Mouse (Mus musculus) stomach, embryonic 14.5 days (tissue): Measurements from ENCODE around the gene Ank. TPM values are rescaled to one million over a fixed set of nuclear protein-coding genes. Genes with fewer than 3 reads are reported as not detected.

ENCODE experiments used
- ATAC-seq: fragments of 200-750 bp; cut with Nextera tagmentation; 2 replicates; pipeline ENCODE4 v1.8.0; 2017; ENCODE audit warnings: low read depth, moderate TSS enrichment; ENCODE audit not compliant: insufficient number of reproducible peaks, insufficient read depth, low FRiP score
- H3K27ac ChIP-seq: fragments of 300-500 bp; sonication (generic); 2 replicates; pipeline ENCODE4 v1.5.1; 2014; ENCODE audit warnings: mild to moderate bottlenecking, low read length, moderate library complexity, mixed read lengths
- H3K27me3 ChIP-seq: fragments of 300-500 bp; sonication (generic); 2 replicates; pipeline ENCODE4 v1.6.1; 2014; ENCODE audit warnings: low read length, control low read depth, mixed read lengths; ENCODE audit not compliant: control insufficient read depth, insufficient read depth
- H3K36me3 ChIP-seq: fragments of 300-500 bp; sonication (generic); 2 replicates; pipeline ENCODE4 v1.6.1; 2014; ENCODE audit warnings: mild to moderate bottlenecking, control low read depth, low read length, moderate library complexity, mixed read lengths; ENCODE audit not compliant: control insufficient read depth, insufficient read depth
- H3K4me1 ChIP-seq: fragments of 300-500 bp; sonication (generic); 2 replicates; pipeline ENCODE4 v1.6.1; 2014; ENCODE audit warnings: low read length, control low read depth, mixed read lengths; ENCODE audit not compliant: control insufficient read depth, insufficient read depth
- H3K4me2 ChIP-seq: fragments of 300-500 bp; sonication (generic); replicated peaks from 2 replicates; pipeline ENCODE4 v1.6.1; 2014; ENCODE audit warnings: low read depth, low read length, control low read depth
- H3K4me3 ChIP-seq: fragments of 300-500 bp; sonication (generic); 2 replicates; pipeline ENCODE4 v1.5.1; 2014; ENCODE audit warnings: low read depth, low read length, control low read depth
- H3K9ac ChIP-seq: fragments of 300-500 bp; sonication (generic); replicated peaks from 2 replicates; pipeline ENCODE4 v1.6.1; 2014; ENCODE audit warnings: low read depth, mild to moderate bottlenecking, control low read depth, low read length, moderate library complexity, mixed read lengths
- H3K9me3 ChIP-seq: fragments of 300-500 bp; sonication (generic); 2 replicates; pipeline ENCODE4 v1.6.1; 2016; ENCODE audit warnings: low read depth, low read length, control low read depth; ENCODE audit not compliant: control insufficient read depth
- WGBS: fragments of 180-500 bp; shearing (Covaris S2); extraction: QIAGEN DNeasy Blood & Tissue Kit; methylation state at CpG from one replicate; pipeline ENCODE4 v1.1.7; 2014; 5-methylcytosine and 5-hydroxymethylcytosine counted together
- polyA plus RNA-seq: library from polyadenylated mRNA; unstranded; fragments of >200 nt; fragmentation: Nextera tagmentation; extraction: Ambion mirVana; gene quantifications from 2 replicates; pipeline ENCODE4 v1.2.1, GENCODE M21; 2014

Ank gene
- polyA plus RNA-seq, 1 experiment from 2014 or later, result 13.7 TPM

DNA sequence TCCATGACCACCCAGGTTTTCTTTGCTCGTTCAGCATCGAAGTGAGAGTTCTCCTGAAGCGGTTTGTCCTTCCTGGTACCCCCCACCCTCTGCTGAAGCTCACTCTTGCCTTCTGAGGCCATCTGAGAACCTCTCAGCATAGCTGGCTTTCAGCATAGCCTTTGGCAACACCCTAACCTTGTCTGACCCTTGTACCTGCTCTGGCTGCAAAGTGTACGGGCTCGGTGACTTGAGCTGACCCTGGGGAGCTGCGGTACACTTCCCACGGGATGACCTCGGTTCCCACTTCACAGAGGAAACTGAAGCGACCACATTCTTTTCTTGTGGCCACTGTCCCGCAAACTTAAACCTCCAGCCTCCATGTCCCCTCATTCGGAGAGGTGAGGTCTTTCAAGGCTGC lies 93.8 kb downstream of the Ank start:
- WGBS, result 74% methylated on average over 11 of the region's 11 CpGs
- no peak overlapping the region for H3K27ac ChIP-seq

DNA sequence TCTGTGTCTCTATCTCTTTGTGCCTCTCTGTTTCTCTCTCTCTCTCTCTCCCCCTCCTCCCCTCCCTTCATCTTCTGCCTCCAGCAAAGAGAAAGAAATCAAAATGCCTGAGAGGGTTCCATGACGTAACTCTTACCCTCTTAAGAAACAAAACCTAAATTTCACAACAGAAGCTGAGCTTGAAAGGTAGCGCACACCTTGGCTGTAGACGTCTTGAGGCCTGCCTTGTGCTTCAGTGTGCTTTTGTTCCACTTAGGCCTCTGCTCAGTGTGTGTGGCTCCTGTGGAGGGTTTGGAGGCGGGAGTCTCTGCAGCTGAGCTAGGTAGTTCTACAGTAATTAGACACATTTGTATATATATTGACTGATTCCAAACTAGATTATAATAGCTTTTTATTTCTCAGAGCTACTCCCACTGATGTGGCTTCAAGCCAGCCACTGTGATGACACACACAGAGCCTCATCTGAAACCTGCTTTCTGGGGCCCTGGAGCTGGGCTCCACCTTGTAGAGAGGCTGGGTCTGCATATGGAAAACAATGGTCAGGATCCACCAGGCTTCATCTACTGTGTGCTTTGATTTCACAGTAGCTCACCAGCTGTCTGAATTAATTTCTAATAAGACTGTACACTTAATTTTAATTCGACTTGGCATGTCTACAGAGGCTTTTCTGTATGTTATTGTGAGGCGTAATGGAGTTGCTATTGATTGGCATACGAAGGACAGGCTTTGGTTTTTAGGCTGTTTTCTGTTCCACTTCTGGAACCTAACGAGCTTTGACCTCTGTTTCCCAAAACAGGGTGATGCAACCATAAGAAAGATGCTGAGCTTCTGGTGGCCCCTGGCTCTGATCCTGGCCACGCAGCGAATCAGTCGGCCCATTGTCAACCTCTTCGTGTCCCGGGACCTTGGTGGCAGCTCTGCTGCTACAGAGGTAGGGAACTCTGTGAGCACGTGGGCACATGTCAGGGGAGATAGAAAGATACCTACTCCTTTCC lies 97.9 kb downstream of the Ank start:
- ATAC-seq, result no peak
- H3K36me3 ChIP-seq, result no peaks in the 10 kb centered on the region
- 90% methylated on average over 14 of the region's 14 CpGs for WGBS
- H3K27me3 ChIP-seq, result no peaks in the 10 kb centered on the region
- H3K9ac ChIP-seq, result no peak overlapping the region
- H3K4me2 ChIP-seq, result no peak overlapping the region
- no peak overlapping the region for H3K27ac ChIP-seq
- H3K4me1 ChIP-seq, result no peaks in the 10 kb centered on the region
- no peak overlapping the region for H3K4me3 ChIP-seq
- H3K9me3 ChIP-seq, result no peaks in the 10 kb centered on the region

More for the DNA sequence above, 93.8 kb downstream of the Ank start:
- H3K36me3 ChIP-seq, result no peaks in the 10 kb centered on the region
- no peak overlapping the region for H3K4me2 ChIP-seq
- ATAC-seq, result no peak
- no peaks in the 10 kb centered on the region for H3K27me3 ChIP-seq
- H3K9me3 ChIP-seq, result no peaks in the 10 kb centered on the region
- H3K9ac ChIP-seq, result no peak overlapping the region
- no peak overlapping the region for H3K4me3 ChIP-seq
- H3K4me1 ChIP-seq, result no peaks in the 10 kb centered on the region

DNA sequence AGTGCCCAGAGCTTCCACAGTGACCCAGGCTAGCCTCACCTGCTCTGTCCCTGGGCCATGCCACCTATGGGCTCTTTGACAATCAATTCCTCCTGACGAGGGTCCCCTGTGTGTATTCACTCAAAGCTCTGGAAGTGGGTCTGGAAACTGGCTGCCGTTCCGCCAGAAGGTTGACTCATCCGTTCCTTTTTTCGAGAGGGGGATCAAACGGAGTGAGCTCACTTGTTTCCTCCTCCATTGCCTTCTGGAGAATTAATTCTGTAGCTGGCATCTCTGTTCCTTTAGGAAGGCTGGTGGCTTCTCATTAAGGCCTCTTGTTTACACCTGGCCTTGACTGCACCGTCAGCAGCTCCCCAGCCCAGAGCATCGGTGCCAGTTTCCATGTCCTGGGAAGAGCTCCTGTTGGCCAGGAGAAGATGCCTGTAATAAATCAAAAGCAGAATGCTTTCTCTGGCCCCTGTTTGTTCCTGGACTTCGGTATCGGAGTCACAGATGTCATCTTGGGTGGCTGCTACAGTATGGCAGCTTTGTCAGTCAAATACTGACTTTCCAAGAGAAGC lies 99.2 kb downstream of the Ank start:
- Histone ChIP-seq H3K9me3 (no peaks in the 10 kb centered on the region), H3K27me3 (no peaks in the 10 kb centered on the region), H3K4me3 (no peak overlapping the region), H3K4me2 (no peak overlapping the region), H3K4me1 (no peaks in the 10 kb centered on the region), H3K27ac (no peak overlapping the region), H3K36me3 (no peaks in the 10 kb centered on the region), H3K9ac (no peak overlapping the region)
- ATAC-seq, result no peak
- 86% methylated on average over 10 of the region's 10 CpGs for WGBS

DNA sequence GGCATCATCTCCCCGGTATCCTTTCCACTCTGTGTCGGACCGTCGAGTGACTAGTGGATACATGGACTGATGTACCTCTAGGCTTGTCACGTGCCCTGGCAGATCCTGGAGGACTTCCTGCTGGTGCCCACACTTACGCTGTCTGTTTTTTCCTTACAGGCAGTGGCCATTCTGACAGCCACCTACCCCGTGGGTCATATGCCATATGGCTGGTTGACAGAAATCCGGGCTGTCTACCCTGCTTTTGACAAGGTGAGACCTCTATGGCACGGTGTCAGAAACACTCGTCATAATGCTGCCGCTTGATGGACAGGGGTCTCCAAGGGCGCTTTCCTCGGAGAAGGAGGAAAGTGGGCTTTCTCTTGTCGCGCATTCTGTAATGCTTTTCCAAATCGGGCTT lies 100.9 kb downstream of the Ank start:
- Histone ChIP-seq H3K9me3 (no peaks in the 10 kb centered on the region), H3K36me3 (no peaks in the 10 kb centered on the region; the same call in 1 of the 2 replicates), H3K27me3 (no peaks in the 10 kb centered on the region), H3K9ac (no peak overlapping the region), H3K27ac (no peak overlapping the region), H3K4me2 (no peak overlapping the region), H3K4me3 (no peak overlapping the region), H3K4me1 (no peaks in the 10 kb centered on the region)
- 89% methylated on average over 16 of the region's 16 CpGs for WGBS
- ATAC-seq, result no peak

DNA sequence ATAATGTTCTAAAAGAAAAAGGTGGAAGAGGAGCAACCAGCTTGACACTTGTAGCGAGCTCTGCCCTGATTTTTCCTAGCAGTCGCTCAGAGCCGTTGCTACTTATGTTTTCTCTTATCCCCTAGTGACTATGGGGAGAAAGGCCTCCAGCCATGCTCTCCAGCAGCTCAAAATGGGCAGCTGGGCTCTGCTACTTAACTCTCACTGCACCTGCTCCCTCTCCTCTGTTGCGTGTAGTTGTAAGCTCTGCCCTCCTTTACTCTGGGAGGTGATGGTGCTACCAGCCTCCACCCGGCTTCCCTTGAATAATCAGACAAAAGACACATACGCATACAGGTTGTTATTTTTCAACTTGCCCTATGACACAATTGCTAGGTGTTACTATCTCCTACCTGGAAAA lies 101.9 kb downstream of the Ank start:
- 87% methylated on average over 6 of the region's 6 CpGs for WGBS
- ATAC-seq, result no peak

DNA sequence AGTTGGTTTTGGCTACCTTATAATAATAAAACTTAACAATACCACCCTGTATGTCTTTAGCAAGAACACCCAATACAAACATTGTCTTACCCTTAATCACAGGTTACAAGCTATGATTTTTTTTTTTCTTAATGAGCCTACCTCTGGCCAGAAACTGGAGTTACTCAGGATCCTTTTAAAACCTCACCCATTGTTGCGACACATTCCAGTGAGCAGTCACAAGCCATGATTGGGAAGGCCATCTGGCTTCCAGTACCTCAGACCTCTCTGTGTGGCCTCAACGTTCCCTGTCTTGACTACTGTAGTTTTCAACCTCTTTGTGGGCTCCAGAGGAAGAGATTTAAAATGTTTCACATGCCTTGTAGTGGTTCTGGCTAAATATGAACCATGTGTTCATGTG lies 103.4 kb downstream of the Ank start:
- no peak overlapping the region for H3K4me2 ChIP-seq
- no peaks in the 10 kb centered on the region for H3K9me3 ChIP-seq
- H3K27me3 ChIP-seq, result no peaks in the 10 kb centered on the region
- H3K4me1 ChIP-seq, result no peaks in the 10 kb centered on the region
- no peak overlapping the region for H3K27ac ChIP-seq
- no peak overlapping the region for H3K4me3 ChIP-seq
- H3K9ac ChIP-seq, result no peak overlapping the region
- WGBS, result 78% methylated on average over 2 of the region's 2 CpGs
- H3K36me3 ChIP-seq, result peaks cover 2% of the 10 kb centered on the region
- no peak for ATAC-seq

More for the DNA sequence above, 101.9 kb downstream of the Ank start:
- Histone ChIP-seq H3K4me3 (no peak overlapping the region), H3K27me3 (no peaks in the 10 kb centered on the region), H3K4me2 (no peak overlapping the region), H3K9me3 (no peaks in the 10 kb centered on the region), H3K36me3 (peaks cover 2% of the 10 kb centered on the region), H3K4me1 (no peaks in the 10 kb centered on the region), H3K27ac (no peak overlapping the region), H3K9ac (no peak overlapping the region)

DNA sequence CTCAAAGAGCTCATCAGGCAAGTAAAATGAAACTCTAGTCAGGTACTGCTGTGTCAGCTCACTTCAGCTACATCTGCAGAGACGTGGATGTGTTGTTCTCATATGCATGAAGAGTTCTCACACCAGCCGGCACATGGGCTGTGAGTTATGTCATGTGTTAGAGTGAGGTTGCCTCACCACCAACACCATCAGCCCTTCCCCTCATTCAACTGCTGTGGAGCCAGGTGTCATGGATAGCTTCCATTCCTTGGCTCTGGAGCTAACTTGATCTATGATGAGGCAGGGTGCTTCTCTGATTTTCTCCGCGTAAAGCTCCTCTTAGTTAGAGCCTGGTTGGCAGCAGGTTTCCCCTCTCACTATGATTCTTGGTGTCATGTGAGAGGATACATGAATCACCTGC lies 103.9 kb downstream of the Ank start:
- WGBS, result 82% methylated on average over 4 of the region's 4 CpGs
- peaks cover 2% of the 10 kb centered on the region for H3K36me3 ChIP-seq
- no peak overlapping the region for H3K9ac ChIP-seq
- no peak for ATAC-seq
- no peak overlapping the region for H3K27ac ChIP-seq
- no peak overlapping the region for H3K4me3 ChIP-seq
- H3K4me1 ChIP-seq, result no peaks in the 10 kb centered on the region
- H3K27me3 ChIP-seq, result no peaks in the 10 kb centered on the region
- no peaks in the 10 kb centered on the region for H3K9me3 ChIP-seq
- H3K4me2 ChIP-seq, result no peak overlapping the region

DNA sequence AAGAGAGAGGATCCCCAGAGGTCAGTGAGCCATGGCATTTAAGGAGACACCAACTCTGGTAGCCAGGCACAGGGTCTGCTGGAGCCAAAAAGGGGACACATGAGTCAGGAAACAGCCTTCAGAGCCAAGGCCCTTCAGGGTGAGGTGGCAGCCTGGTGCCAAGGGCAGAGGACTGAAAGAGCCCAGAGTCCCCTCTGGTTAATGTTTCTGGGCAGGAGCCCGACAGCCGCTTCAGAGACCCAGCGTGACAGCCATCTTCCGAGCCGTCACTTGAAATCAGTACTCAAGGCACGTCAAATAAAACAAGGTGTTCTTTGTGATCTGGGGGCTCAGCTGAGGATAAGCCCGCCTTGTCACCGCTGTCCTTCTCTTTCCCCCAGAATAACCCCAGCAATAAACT lies 104.7 kb downstream of the Ank start:
- Histone ChIP-seq H3K36me3 (peaks cover 2% of the 10 kb centered on the region), H3K4me3 (no peak overlapping the region), H3K27me3 (no peaks in the 10 kb centered on the region), H3K9me3 (no peaks in the 10 kb centered on the region), H3K9ac (no peak overlapping the region), H3K4me1 (no peaks in the 10 kb centered on the region), H3K4me2 (no peak overlapping the region), H3K27ac (no peak overlapping the region)
- no peak for ATAC-seq
- 89% methylated on average over 8 of the region's 8 CpGs for WGBS
